Mouse (Mus musculus) embryonic facial prominence, embryonic 10.5 days (tissue): ENCODE results near the gene Parvb. TPM values are rescaled to one million over a fixed set of nuclear protein-coding genes. Genes with fewer than 3 reads are reported as not detected.

ENCODE experiments used
- DNase-seq: peaks from one replicate; pipeline ENCODE4 v3.0.0-alpha.2; 2017; ENCODE audit warnings: low spot score
- H3K27ac ChIP-seq: fragments of 300-500 bp; sonication (generic); replicated peaks from 2 replicates; pipeline ENCODE4 v1.5.1; 2016; ENCODE audit warnings: mild to moderate bottlenecking
- H3K27me3 ChIP-seq: fragments of 300-500 bp; sonication (generic); replicated peaks from 2 replicates; pipeline ENCODE4 v1.6.1; 2016; ENCODE audit warnings: low read depth, mild to moderate bottlenecking; ENCODE audit not compliant: poor library complexity, severe bottlenecking
- H3K36me3 ChIP-seq: fragments of 300-500 bp; sonication (generic); replicated peaks from 2 replicates; pipeline ENCODE4 v1.6.1; 2016; ENCODE audit warnings: mild to moderate bottlenecking, moderate library complexity
- H3K4me1 ChIP-seq: fragments of 300-500 bp; sonication (generic); 2 replicates; pipeline ENCODE4 v1.6.1; 2016
- H3K4me3 ChIP-seq: fragments of 300-500 bp; sonication (generic); 2 replicates; pipeline ENCODE4 v1.5.1; 2016; ENCODE audit warnings: mild to moderate bottlenecking, moderate library complexity
- H3K9me3 ChIP-seq: fragments of 300-500 bp; sonication (generic); 2 replicates; pipeline ENCODE4 v1.6.1; 2016; ENCODE audit warnings: mild to moderate bottlenecking
- WGBS: fragments of 180-500 bp; shearing (Covaris S2); methylation state at CpG from one replicate; pipeline ENCODE4 v1.1.7; 2016; 5-methylcytosine and 5-hydroxymethylcytosine counted together
- polyA plus RNA-seq: library from polyadenylated mRNA; unstranded; fragments of >200 nt; fragmentation: Nextera tagmentation; extraction: Ambion mirVana; gene quantifications from 2 replicates; pipeline ENCODE4 v1.2.1, GENCODE M21; 2016

Parvb gene
- polyA plus RNA-seq = 7.1 and 8.4 TPM in 2 replicates

DNA sequence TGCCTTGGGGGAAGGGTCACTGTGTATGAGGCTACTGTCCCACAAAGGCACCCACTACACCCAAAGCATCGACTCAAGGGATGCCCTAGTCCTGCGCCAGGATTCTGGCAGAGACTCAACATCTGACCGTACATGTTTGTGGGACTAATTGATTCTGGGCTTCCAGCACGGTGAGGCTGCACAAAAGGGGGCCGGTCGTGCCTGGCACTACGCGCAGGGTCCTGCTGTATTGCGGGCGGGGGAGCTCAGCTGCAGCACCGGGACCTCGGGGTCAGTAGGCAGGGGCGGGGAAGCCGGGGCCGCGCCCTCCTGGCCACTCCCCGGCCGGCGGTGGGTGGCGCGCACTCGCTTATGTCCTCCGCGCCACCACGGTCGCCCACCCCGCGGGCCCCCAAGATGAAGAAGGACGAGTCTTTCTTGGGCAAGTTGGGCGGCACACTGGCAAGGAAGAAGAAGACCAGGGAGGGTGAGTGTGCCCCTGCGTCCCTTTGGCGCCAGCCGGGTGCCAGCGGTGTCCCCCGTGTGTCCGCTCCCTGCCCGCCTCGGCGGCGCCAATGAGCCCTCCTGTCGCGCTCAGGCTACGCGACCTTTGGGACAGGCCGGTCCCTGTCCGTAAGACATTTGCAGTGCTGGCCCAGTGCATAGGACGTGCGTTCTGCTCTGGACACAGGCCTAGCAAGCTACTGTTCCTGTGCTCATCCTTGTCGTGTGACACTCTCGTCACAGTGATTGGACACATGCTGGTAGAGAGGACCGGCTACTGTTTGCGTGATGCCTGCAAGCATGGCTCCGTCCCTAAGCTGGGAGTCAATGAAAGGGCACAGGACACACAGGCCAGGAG, at the start of gene Parvb:
Gene Parvb, plus strand, starts transcription at position 323 of the 841 bp plus-strand sequence.
- Histone ChIP-seq H3K4me1 (peaks cover 48% of the 10 kb centered on the region), H3K36me3 (peaks cover 7% of the 10 kb centered on the region), H3K27me3 (peaks cover 18% of the 10 kb centered on the region), H3K4me3 (peak within 1 kb of the TSS; percentile 77), H3K27ac (peak within 1 kb of the TSS; percentile 90), H3K9me3 (no peaks in the 10 kb centered on the region)
- peak; percentile 79 for DNase-seq
- under 1% methylated on average over 53 of the region's 53 CpGs for WGBS

DNA sequence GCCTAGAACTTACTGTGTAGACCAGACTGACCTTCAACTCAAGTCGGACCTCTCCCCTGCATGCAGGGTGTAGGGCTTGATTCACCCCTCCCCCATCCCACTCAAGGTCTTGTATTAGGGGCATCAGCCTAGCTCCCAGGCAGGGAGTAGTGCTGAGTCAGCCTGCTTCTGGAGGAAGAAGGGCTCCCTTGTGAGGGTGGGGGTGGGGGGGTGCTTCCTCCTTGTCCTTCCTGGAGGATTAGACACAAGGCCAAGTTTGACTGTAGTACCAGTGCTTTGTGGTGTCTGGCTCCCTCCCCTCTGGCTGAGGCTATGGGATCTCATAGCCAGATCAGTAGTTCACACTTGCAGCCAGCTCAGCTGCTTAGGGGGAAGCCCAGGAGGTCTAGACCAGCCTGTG, 47.9 kb upstream of the Parvb start:
- peaks cover 28% of the 10 kb centered on the region for H3K4me1 ChIP-seq
- H3K9me3 ChIP-seq = no peaks in the 10 kb centered on the region
- H3K27me3 ChIP-seq = peaks cover 12% of the 10 kb centered on the region
- no peaks in the 10 kb centered on the region for H3K36me3 ChIP-seq
- H3K4me3 ChIP-seq = no peak overlapping the region
- WGBS = 38% methylated on average over 1 of the region's 1 CpGs
- 0 out of 2 replicates have a peak overlapping the region, but pooled peaks have one; percentile 14 for H3K27ac ChIP-seq
- DNase-seq = peak; percentile 17

DNA sequence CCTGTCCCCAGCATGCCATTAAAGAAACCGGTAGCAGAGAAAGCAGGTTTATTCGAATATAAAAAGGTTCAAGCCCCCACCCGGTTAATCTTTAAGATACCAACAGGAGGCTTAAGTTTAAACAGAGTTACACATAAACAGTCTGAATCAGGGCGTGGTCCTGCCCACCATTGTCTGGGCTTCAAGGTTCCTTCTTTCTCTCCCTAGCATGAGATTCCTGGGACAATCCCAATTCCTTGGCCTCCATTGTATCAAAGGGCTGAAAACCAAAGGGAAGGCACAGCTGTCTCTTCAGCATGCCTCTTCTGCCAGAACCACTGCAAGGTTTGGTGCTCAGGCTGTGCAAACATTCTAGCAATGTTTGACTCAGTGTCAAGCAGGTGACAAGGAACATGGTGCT, 45.6 kb upstream of the Parvb start:
- WGBS = 62% methylated on average over 4 of the region's 4 CpGs
- H3K4me1 ChIP-seq = peaks cover 35% of the 10 kb centered on the region

DNA sequence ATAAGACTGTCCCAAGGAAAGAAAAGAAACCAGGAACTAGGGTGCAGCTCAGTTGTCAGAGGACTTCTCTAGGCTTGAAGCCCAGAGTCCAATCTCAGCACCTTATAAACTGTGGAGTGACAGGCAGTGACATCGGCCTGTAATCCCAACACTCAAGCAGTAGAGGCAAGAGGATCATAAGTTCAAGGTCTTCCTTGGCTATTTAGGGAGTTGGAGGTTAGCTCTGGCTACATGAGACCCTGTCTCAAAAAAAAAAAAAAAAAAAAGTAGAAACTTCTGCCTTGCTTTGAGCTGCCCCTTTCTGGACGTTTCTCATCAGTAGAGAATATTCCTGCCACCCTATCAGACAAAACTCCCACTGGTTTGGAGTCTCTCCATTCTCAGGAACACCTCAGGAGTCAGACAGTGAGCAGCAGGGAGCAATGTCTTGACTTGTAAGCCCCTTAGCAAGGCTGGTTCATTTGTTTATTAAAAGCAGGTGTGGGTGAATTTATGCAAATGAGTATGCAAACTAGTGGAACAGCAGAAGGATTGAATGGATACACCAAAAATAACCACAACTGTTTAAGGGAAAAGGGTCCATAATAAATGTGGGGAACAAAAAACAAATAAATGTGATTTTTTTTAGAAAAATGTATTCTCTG, 42.8 kb upstream of the Parvb start:
- H3K36me3 ChIP-seq = no peaks in the 10 kb centered on the region
- no peak overlapping the region for H3K27ac ChIP-seq
- no peak overlapping the region for H3K4me3 ChIP-seq
- H3K9me3 ChIP-seq = no peaks in the 10 kb centered on the region
- WGBS = 64% methylated on average over 2 of the region's 2 CpGs
- H3K27me3 ChIP-seq = no peaks in the 10 kb centered on the region
- no peak for DNase-seq
- H3K4me1 ChIP-seq = peaks cover 33% of the 10 kb centered on the region

More for the DNA sequence above, 45.6 kb upstream of the Parvb start:
- H3K9me3 ChIP-seq = no peaks in the 10 kb centered on the region
- no peak for DNase-seq
- peaks cover 11% of the 10 kb centered on the region for H3K27me3 ChIP-seq
- H3K36me3 ChIP-seq = no peaks in the 10 kb centered on the region
- H3K27ac ChIP-seq = no peak overlapping the region
- H3K4me3 ChIP-seq = no peak overlapping the region

DNA sequence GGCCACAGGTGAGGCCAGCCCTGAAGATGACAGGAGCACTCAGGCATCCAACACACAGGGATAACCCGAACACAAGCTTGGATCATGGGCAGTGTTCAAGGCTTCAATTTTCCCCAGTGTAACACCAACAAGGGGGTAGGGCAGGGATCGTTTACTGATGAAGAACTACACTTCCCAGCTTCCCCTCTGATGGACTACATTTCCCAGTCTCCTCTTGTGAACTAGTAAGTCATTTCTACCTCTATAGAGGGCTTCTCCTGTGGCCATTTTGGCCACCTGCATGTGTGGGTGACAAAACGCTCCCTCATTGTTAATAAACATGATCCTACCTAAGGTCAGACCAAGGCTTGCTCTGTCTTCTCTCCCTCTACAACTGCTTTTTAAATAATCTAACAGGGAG, 42.0 kb upstream of the Parvb start:
- H3K27me3 ChIP-seq = no peaks in the 10 kb centered on the region
- no peak overlapping the region for H3K27ac ChIP-seq
- H3K4me1 ChIP-seq = peaks cover 25% of the 10 kb centered on the region
- WGBS = 46% methylated on average over 3 of the region's 3 CpGs
- H3K9me3 ChIP-seq = no peaks in the 10 kb centered on the region
- DNase-seq = no peak
- H3K4me3 ChIP-seq = no peak overlapping the region
- H3K36me3 ChIP-seq = 0 out of 2 replicates have a peak, but pooled peaks cover 4% of the 10 kb centered on the region

DNA sequence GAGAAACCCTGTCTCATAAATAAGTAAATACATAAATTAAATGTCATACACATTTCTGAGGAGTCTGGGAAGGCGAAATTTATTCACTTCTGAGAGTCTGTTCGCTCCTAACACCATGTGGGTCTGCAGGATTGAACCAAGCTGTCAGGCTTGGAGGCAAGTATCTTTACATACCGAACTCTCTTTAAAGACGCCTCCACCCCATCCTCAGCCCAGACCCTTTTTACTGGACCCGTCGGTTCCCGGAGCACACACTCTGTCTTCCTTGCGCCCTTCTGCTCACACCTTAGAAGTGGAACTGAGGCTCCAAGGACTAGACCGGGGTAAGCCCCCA, 40.2 kb upstream of the Parvb start:
- 2% methylated on average over 9 of the region's 9 CpGs for WGBS
- Histone ChIP-seq H3K4me3 (peak overlapping the region; percentile 99), H3K4me1 (peaks cover 25% of the 10 kb centered on the region), H3K27me3 (no peaks in the 10 kb centered on the region), H3K9me3 (no peaks in the 10 kb centered on the region), H3K27ac (peak overlapping the region; percentile 95), H3K36me3 (peaks cover 23% of the 10 kb centered on the region)
- no peak for DNase-seq

DNA sequence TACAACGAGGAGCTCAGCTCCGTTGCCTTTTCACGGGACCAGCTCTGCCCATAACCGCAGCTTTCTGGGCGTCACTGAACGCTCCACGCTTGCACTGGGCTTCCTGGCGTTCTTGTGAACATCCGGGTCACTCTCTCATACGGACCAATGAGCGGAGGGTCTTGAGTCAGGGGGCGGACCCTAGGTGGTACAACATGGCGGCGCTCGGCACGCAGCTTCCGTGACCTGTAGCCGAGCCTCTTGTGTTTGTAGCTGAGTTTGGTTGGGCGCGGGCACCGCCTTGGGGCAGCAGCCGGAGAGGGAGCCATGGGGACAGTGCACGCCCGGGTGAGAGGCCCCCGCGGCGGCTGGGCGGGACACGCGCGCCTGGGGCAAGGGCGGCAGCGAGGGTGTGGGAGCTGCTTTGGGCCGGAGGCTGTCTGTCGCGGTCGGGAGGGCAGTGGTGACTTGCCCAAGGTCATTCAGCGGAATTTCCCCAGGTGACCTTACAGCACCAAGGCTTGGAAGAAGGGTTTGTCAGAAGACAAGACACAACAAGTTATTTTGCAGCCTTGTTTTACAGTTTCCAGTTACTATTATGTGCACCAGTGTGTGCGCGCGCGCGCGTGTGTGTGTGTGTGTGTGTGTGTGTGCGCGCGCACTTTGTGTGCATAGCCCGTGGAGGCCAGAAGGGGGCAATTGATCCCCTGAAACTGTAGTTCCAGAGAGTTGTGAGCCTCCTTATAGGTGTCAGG, 39.6 kb upstream of the Parvb start, which contains the start of gene Samm50:
Gene Samm50, plus strand, starts transcription at position 184 of the 734 bp plus-strand sequence.
- Histone ChIP-seq H3K4me3 (peak within 1 kb of the TSS; percentile 99), H3K9me3 (no peaks in the 10 kb centered on the region), H3K36me3 (peaks cover 28% of the 10 kb centered on the region), H3K27me3 (no peaks in the 10 kb centered on the region), H3K27ac (peak within 1 kb of the TSS; percentile 95), H3K4me1 (peaks cover 25% of the 10 kb centered on the region)
- peak; percentile 94 for DNase-seq
- 5% methylated on average over 48 of the region's 48 CpGs for WGBS

DNA sequence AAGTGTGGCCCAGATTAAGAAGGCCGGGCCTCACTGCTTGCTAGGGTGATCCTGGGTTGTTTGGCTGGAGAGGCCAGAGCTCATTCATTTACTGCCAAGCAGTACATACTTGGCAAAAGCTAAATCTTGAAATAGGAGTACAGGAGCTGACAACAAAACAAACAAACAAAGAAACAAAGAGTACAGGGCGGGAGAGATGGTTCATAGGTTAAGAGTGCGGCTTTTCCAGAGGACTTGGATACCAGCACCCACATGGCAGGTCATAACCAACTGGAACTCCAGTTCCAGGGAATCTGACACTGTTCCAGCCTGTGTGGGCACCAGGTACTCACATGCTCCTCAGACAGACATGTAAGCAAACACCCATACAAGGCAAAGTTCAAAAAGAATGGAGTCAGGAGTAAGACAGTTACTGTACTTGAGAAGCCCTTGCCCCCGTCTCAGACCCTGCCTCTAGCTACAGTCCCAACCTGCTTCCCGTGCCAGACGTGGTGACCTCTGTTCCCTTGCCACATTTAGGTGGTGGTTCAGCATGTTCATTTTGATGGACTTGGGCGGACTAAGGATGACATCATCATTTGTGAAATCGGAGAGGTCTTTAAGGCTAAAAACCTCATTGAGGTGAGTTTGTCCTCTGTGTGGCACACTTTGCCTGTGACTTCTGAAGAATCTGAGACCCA, 35.2 kb upstream of the Parvb start:
- Histone ChIP-seq H3K9me3 (no peaks in the 10 kb centered on the region), H3K4me1 (peaks cover 11% of the 10 kb centered on the region), H3K36me3 (peaks cover 72% of the 10 kb centered on the region), H3K4me3 (no peak overlapping the region), H3K27ac (no peak overlapping the region), H3K27me3 (no peaks in the 10 kb centered on the region)
- DNase-seq = no peak
- 86% methylated on average over 8 of the region's 8 CpGs for WGBS

DNA sequence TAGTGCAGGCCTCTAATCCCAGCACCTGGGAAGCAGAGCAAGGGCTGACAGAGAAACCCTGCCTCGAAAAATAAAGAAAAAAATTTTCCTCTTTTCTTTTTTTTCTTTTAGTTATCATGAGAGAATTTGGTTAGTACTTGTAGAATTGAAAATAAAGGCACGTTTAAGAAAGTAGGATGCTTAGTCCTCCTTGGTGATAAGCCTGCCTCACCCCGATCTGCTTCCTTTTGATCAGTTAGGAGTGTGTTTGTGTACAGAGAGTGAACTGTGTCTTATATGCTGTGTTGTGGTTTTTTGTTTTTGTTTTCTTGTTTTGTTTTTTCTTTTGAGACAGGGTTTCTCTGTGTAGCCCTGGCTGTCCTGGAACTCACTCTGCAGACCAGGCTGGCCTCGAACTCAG, 24.5 kb upstream of the Parvb start:
- DNase-seq = no peak
- Histone ChIP-seq H3K4me1 (peaks cover 8% of the 10 kb centered on the region), H3K27ac (no peak overlapping the region), H3K36me3 (peaks cover 96% of the 10 kb centered on the region), H3K9me3 (no peaks in the 10 kb centered on the region), H3K27me3 (no peaks in the 10 kb centered on the region), H3K4me3 (no peak overlapping the region)
- WGBS = 92% methylated on average over 4 of the region's 4 CpGs

DNA sequence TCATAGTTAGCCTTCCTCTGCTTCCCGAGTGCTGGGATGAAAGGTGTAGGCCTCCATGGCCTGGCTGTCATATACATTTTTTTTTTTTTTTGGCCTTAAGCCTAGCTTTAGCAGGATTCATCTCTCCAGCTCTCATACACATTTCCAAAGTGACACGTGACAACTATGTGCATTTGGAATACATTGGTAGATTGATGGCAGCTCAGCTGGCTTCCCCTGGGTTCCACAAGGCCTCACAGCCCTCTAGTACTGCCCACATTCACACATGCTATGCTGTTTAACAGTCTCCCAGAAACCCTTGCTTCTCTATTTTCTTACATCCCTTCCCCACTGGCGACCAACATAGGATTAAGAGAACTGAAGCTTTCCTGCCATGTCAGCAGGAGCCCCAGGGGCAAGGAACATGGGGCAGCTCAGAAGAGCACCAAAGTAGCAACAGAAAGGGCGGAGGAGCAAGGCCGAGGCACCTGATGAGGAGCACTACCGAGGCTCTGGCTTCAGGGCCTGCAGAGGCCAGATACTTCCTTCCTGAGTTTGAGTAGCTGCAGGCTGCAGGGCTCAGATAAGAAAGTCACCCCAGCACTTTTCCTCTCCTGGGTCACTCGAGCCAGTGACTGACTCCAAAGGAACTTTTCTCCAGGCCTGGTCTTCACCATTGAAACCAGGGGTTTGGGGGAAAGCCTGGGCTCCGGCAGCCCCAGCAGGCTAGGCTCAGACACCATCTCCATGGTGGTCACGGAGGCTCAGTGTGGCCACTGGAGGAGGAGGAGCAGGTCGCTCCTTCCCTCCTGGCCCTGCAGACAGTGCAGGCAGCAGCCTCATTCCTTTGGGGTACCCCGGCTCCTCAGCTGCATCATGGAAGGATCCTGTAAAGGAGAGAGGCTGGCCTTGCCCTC, 22.1 kb upstream of the Parvb start:
- 85% methylated on average over 11 of the region's 11 CpGs for WGBS
- H3K4me1 ChIP-seq = peaks cover 32% of the 10 kb centered on the region
- H3K9me3 ChIP-seq = no peaks in the 10 kb centered on the region
- H3K4me3 ChIP-seq = no peak overlapping the region
- DNase-seq = no peak
- no peak overlapping the region for H3K27ac ChIP-seq
- peaks cover 92% of the 10 kb centered on the region for H3K36me3 ChIP-seq
- H3K27me3 ChIP-seq = no peaks in the 10 kb centered on the region

DNA sequence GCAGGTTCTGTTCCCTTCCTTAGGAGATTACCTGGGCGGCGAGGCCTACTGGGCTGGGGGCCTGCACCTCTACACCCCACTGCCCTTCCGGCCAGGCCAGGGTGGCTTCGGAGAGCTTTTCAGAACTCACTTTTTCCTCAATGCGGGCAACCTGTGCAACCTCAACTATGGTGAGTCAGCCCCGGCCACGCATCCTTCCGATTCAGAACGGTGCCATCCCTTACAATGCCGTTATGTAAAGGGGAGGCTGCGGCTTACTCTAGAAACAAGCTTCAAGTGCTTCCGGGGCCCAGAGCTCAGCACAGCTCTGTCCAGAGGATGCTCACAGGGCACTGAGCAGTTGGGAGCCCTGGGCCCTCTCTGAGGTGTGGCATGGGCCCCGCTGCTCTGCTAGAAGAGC, 21.4 kb upstream of the Parvb start:
- 94% methylated on average over 13 of the region's 13 CpGs for WGBS
- Histone ChIP-seq H3K4me1 (peaks cover 39% of the 10 kb centered on the region), H3K27me3 (no peaks in the 10 kb centered on the region), H3K4me3 (no peak overlapping the region), H3K9me3 (no peaks in the 10 kb centered on the region), H3K36me3 (peaks cover 92% of the 10 kb centered on the region), H3K27ac (no peak overlapping the region)
- DNase-seq = no peak
